Mouse (Mus musculus): Measurements from ENCODE around the gene Fgd3. TPM values are rescaled to one million over a fixed set of nuclear protein-coding genes. Genes with fewer than 3 reads are reported as not detected.
A peak's percentile ranks its signal among the peaks of the same experiment; 100 is the strongest.

Gene Fgd3
- polyA plus RNA-seq, 1 experiment, result 8.5 TPM

DNA sequence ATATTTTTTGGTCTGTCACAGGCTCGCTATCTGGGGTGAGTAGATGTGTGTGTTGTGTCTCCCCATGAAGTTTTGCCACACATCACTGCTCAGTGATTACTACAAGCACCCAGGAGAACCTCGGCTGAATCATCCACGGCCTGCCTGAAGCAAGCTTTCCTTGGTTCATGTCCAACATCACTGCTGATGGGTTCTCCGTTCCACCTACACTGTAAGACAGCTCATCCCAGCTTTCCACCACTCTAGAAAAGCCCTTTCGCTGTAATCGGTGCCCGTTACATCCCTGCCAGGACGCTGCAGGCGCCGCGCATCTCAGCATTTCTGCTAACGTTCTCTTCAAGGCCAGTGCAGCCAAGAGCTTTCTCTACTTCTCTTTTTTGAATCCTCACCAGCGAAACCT, 67.4 kb downstream of the Fgd3 start:
- Histone ChIP-seq H3K4me3 (ENCODE audit: insufficient read depth, low read length) (no peak overlapping the region), H3K27ac (ENCODE audit: insufficient read depth, low read length) (no peak overlapping the region), H3K4me1 (ENCODE audit: control insufficient read depth, insufficient read depth, low read length) (no peaks in the 10 kb centered on the region)
- TF ChIP-seq POLR2A (IDR thresholded peaks at IDR 0.05; ENCODE audit: low read depth, low read length) (no peak), CTCF (IDR thresholded peaks at IDR 0.05; ENCODE audit: borderline replicate concordance, insufficient read depth, low read length) (no peak)

DNA sequence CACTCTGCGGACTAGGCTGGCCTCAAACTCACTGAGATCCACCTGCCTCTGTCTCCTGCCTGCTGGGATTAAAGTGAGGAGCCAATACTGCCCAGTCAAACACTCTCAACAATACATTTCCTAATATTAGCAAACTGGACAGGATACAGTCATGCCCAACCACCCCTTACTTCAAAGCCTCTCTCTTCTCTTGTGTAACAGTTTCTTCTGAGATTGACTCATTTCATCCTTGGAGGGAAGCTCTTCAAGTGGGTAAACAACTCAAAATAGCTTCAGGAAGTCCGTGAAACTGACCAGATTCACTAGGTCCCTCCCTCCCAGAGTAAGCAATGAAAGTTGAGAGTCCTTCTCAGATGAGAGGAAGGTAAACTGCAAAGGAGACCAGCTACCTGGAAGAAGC, 68.0 kb downstream of the Fgd3 start:
- no peaks in the 10 kb centered on the region for H3K4me1 ChIP-seq (ENCODE audit: control insufficient read depth, insufficient read depth, low read length)
- H3K4me3 ChIP-seq (ENCODE audit: insufficient read depth, low read length), result no peak overlapping the region
- TF ChIP-seq CTCF (IDR thresholded peaks at IDR 0.05; ENCODE audit: borderline replicate concordance, insufficient read depth, low read length) (no peak), POLR2A (IDR thresholded peaks at IDR 0.05; ENCODE audit: low read depth, low read length) (no peak)
- H3K27ac ChIP-seq (ENCODE audit: insufficient read depth, low read length), result no peak overlapping the region

DNA sequence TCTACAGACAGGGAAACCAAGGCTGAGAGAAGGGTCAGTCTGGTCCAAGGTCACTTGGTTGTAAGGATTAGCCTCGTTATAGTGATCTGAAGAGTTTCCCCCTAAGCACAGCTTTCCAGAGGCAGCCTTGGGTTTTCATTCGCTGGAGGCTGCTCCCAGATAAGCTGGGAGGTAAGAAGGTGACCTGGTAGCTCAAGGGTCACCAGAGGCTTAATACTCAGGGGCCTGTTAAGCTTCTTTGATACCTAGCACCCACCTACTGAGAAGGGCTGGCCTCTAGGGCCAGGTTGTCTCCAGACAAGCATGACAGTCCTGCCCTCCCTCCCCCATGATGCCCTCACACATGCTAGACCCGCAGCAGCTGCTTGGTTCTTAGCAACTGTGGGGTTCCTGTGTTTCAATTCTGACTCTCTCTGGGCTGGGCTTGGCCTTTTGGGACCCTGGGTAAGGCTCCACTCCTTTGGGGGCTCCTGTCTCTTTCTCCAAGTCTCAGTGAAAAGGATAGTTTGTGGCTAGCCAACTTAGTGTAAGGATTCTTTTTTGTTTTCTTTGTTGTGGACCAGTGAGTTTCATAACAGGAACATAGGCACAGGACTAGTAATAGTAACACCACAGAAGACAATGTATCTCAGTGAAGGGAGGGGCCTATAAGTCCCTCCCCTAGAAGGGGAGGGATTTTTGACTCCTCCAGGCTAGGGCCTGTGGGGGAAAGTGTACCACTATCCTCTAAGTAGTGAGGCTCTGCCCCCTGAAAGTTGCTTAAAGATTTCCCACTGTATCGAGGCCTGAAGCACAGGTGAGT, 69.2 kb downstream of the Fgd3 start:
- Histone ChIP-seq H3K4me3 (ENCODE audit: insufficient read depth, low read length) (no peak overlapping the region), H3K4me1 (ENCODE audit: control insufficient read depth, insufficient read depth, low read length) (no peaks in the 10 kb centered on the region), H3K27ac (ENCODE audit: insufficient read depth, low read length) (no peak overlapping the region)
- TF ChIP-seq CTCF (IDR thresholded peaks at IDR 0.05; ENCODE audit: borderline replicate concordance, insufficient read depth, low read length) (no peak), POLR2A (IDR thresholded peaks at IDR 0.05; ENCODE audit: low read depth, low read length) (no peak)

DNA sequence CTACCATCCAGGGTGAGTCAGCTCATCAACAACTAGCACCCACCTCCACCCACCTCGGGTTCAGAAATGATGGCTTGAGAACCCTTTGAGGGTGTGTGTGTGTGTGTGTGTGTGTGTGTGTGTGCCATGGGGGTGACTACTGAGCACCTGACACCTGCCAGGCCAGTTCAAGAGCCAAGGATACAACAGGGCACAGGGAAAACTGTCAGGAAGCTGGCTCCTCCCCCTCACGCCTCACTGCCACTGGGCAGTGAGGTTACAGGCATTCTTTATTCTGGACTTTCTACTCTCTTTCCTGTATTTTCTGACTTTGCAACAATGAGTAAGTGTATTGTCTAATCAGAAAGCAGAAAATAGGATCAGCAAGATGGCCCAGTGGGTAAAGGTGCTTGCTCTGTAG, 70.5 kb downstream of the Fgd3 start:
- no peak overlapping the region for H3K27ac ChIP-seq (ENCODE audit: insufficient read depth, low read length)
- H3K4me3 ChIP-seq (ENCODE audit: insufficient read depth, low read length), result no peak overlapping the region
- TF ChIP-seq POLR2A (IDR thresholded peaks at IDR 0.05; ENCODE audit: low read depth, low read length) (no peak), CTCF (IDR thresholded peaks at IDR 0.05; ENCODE audit: borderline replicate concordance, insufficient read depth, low read length) (no peak)
- no peaks in the 10 kb centered on the region for H3K4me1 ChIP-seq (ENCODE audit: control insufficient read depth, insufficient read depth, low read length)

DNA sequence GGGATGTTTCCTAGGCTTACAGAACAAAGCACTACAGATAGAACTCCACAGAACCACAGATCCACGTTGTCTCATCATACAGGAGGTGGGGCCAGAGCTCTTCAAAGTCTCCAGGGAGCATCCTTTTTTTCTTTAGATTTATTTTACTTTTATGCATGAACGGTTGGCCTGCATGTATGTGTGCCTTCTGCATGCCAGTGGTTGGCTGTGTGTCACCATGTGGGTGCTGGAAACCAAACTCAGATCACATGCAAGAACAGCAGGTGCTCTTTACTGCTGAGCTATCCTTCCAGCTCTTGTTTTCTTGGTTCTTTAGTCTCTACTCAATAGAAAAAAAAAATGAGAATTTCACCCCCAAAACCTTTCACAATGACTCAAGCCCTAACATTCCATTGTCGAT, 71.2 kb downstream of the Fgd3 start:
- TF ChIP-seq CTCF (IDR thresholded peaks at IDR 0.05; ENCODE audit: borderline replicate concordance, insufficient read depth, low read length) (no peak), POLR2A (IDR thresholded peaks at IDR 0.05; ENCODE audit: low read depth, low read length) (no peak)
- Histone ChIP-seq H3K4me1 (ENCODE audit: control insufficient read depth, insufficient read depth, low read length) (no peaks in the 10 kb centered on the region), H3K27ac (ENCODE audit: insufficient read depth, low read length) (no peak overlapping the region), H3K4me3 (ENCODE audit: insufficient read depth, low read length) (no peak overlapping the region)

DNA sequence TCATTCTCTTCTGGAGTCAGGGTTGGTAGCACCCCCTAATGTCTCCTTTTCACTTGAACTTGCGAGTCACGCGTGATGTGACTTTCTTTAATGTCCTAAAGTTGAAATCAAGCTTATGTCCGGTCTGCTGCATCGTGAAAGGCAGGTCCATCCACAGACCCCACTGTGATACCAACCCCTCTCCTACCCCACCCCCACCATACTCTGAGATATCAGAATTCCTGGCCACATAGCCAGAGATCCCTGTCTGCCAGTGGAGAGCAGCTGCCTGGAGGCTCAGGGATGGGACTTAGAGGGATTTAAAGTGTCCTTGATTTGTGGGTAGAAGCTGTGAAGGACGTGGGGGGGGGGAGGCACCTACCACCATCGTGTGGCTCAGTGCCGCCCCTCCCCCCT, 71.6 kb downstream of the Fgd3 start, which contains the start of gene Susd3:
Gene Susd3, minus strand, starts transcription at position 240 of the 396 bp plus-strand sequence.
- no peak for TF ChIP-seq CTCF (IDR thresholded peaks at IDR 0.05; ENCODE audit: borderline replicate concordance, insufficient read depth, low read length)
- TF ChIP-seq POLR2A (IDR thresholded peaks at IDR 0.05; ENCODE audit: low read depth, low read length), result no peak
- H3K4me3 ChIP-seq (ENCODE audit: insufficient read depth, low read length), result peak within 1 kb of the TSS; percentile 11
- H3K4me1 ChIP-seq (ENCODE audit: control insufficient read depth, insufficient read depth, low read length), result no peaks in the 10 kb centered on the region
- no peak within 1 kb of the TSS for H3K27ac ChIP-seq (ENCODE audit: insufficient read depth, low read length)

- H3K4me3 ChIP-seq (ENCODE audit: insufficient read depth, low read length), result peak overlapping the region; percentile 11
- TF ChIP-seq CTCF (IDR thresholded peaks at IDR 0.05; ENCODE audit: borderline replicate concordance, insufficient read depth, low read length) (no peak), POLR2A (IDR thresholded peaks at IDR 0.05; ENCODE audit: low read depth, low read length) (no peak)
Observed at GRCm38 (mm10) chr13:49247740-49248466, 72.2 kb downstream of the Fgd3 start.

GRCm38 (mm10) chr13:49247232-49247739, 72.8 kb downstream of the Fgd3 start:
- no peak overlapping the region for H3K27ac ChIP-seq (ENCODE audit: insufficient read depth, low read length)
- TF ChIP-seq POLR2A (IDR thresholded peaks at IDR 0.05; ENCODE audit: low read depth, low read length) (no peak), CTCF (IDR thresholded peaks at IDR 0.05; ENCODE audit: borderline replicate concordance, insufficient read depth, low read length) (no peak)
- peak overlapping the region; percentile 11; the same call in 1 of the 2 replicates for H3K4me3 ChIP-seq (ENCODE audit: insufficient read depth, low read length)
- H3K4me1 ChIP-seq (ENCODE audit: control insufficient read depth, insufficient read depth, low read length), result no peaks in the 10 kb centered on the region

More at GRCm38 (mm10) chr13:49247740-49248466, 72.2 kb downstream of the Fgd3 start:
- no peaks in the 10 kb centered on the region for H3K4me1 ChIP-seq (ENCODE audit: control insufficient read depth, insufficient read depth, low read length)
- H3K27ac ChIP-seq (ENCODE audit: insufficient read depth, low read length), result no peak overlapping the region

DNA sequence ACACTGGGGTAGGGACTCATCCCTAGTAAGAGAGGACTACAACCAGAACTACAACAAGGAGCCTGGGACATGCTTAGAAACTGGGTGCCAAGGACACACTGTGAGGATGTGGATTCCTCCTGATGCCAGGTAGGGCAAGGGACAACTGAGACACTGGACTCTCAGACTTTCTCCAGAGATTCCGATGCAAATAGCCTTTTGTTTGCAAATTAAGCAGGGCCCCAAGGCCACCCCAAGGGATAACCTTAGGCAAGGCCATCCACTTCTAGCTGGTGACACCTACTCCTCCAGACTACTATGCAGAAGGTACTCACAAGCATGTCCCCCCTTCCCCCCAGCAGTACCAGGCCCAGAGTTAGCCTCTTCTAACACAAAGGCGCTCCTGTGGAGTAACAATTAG, 73.5 kb downstream of the Fgd3 start:
- no peak for TF ChIP-seq POLR2A (IDR thresholded peaks at IDR 0.05; ENCODE audit: low read depth, low read length)
- no peak for TF ChIP-seq CTCF (IDR thresholded peaks at IDR 0.05; ENCODE audit: borderline replicate concordance, insufficient read depth, low read length)
- Histone ChIP-seq H3K4me3 (ENCODE audit: insufficient read depth, low read length) (no peak overlapping the region), H3K27ac (ENCODE audit: insufficient read depth, low read length) (no peak overlapping the region), H3K4me1 (ENCODE audit: control insufficient read depth, insufficient read depth, low read length) (no peaks in the 10 kb centered on the region)

DNA sequence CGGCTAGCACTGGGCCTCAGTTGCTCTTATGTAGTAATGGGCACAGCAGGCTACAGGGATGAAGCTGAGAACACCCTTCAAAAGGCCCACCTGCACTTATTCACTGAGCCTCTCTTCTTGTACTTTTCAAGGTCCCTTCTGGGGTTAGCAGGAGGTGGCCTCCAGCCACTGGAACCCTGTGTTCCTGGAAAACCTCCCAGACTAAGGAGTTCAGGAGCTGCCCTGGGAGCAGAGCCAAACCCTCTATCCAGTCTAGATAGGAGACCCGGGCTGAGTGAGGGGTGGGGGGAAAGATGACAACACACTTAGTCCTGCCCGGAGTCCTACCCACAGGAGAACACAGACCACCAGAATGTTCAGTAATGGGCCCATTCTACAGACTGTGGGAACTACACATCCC, 74.1 kb downstream of the Fgd3 start:
- no peaks in the 10 kb centered on the region for H3K4me1 ChIP-seq (ENCODE audit: control insufficient read depth, insufficient read depth, low read length)
- no peak overlapping the region for H3K4me3 ChIP-seq (ENCODE audit: insufficient read depth, low read length)
- H3K27ac ChIP-seq (ENCODE audit: insufficient read depth, low read length), result no peak overlapping the region
- no peak for TF ChIP-seq CTCF (IDR thresholded peaks at IDR 0.05; ENCODE audit: borderline replicate concordance, insufficient read depth, low read length)
- no peak for TF ChIP-seq POLR2A (IDR thresholded peaks at IDR 0.05; ENCODE audit: low read depth, low read length)
